8 mouse cellular contexts compared by ENCODE assay signal in the genomic region with DNA sequence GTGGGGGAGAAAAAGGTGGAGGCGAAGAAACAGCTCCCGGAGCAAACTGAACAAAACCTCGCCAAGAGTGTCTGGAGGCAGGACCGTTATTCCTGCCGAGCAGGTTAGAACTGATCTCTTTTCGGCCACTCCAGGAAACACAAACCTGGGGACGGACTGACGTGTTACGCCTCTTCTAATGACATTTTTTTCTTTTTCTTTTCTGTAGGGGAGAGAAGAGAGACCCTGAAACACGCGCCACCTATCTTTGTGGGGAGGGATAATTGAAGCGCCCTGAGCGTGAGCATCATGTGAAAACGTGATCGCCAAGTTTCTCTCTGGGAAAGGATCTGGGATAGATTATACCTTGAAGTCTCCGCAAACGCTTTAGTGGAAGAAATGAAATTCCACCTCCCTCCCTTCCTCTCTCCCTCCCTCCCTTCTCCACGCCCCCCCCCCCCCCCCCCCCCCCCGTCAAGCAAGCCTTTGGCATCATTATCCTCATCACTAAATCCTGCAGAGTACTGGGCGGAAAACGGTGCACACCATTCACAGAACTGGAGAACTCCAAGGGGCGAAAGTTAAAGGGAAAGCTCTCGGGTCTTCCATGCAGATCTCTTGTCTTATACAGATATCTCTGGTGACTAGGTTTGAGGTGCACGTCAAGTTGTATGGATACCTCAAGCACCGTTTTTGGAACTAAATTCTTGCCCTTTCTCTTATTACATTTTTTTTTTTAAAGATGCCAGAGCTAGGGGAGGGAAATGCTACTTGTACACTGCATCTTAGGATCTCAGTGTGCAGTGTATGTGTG. TPM values are rescaled to one million over a fixed set of nuclear protein-coding genes. Genes with fewer than 3 reads are reported as not detected.
DNase-seq lines count a peak whose midpoint lies in the region.

No protein-coding gene starts in this region.

- intact Hi-C loops in heart, postnatal 10 days (cut with DNase I): loop anchor here (10.0 kb wide), 2 partner anchors 172 to 552 kb away; no protein-coding TSS in a partner anchor

- H3K4me1 ChIP-seq in erythroblast, embryonic 14.5 days (ENCODE audit: control insufficient read depth): peaks cover 56% of the 10 kb centered on the region

- H3K36me3 ChIP-seq in erythroblast, embryonic 14.5 days (ENCODE audit: control insufficient read depth): no peaks in the 10 kb centered on the region

- peak overlapping the region; percentile 76 for H3K4me3 ChIP-seq in erythroblast, embryonic 14.5 days (replicated peaks)

- H3K27me3 ChIP-seq in erythroblast, embryonic 14.5 days (ENCODE audit: control insufficient read depth): peaks cover 37% of the 10 kb centered on the region

- peak; percentile 32 for DNase-seq in urinary bladder, postnatal 14 days (ENCODE audit: low spot score)
- DNase-seq in urinary bladder, postnatal 25 days (ENCODE audit: low spot score): no peak
- DNase-seq in heart, postnatal 10 days: peak; percentile 74 to 76
- peak; percentile 55 to 60 for DNase-seq in kidney, postnatal 36 days
- DNase-seq in lung, postnatal 36 days: peak; percentile 67
- DNase-seq in skeletal muscle tissue, adult 2 months (ENCODE audit: low read depth, low spot score): peak; percentile 79
- DNase-seq in cerebellum, adult 8-10 months: no peak

- H3K9me3 ChIP-seq in erythroblast, embryonic 14.5 days (ENCODE audit: control insufficient read depth, low read length): no peaks in the 10 kb centered on the region

RNA-seq across cellular contexts. Expression of a gene that starts 4.1 kb away (rescaled TPM):
- 0.54 and 0.76 TPM in 2 replicates for polyA plus RNA-seq in erythroblast, embryonic 14.5 days (2012)
- total RNA-seq in heart, postnatal 10 days (2021): 10 to 100 TPM; 62.7 to 77.7 TPM

Comparison
In these comparisons a context has a peak if more than half of its experiments do, and no peak if none do; other contexts are left out.
1. DNase-seq: peak in urinary bladder, postnatal 14 days (single experiment), heart, postnatal 10 days (2 of 2), kidney, postnatal 36 days (2 of 2), lung, postnatal 36 days (single experiment) and skeletal muscle tissue, adult 2 months (single experiment); none in urinary bladder, postnatal 25 days (single experiment) and cerebellum, adult 8-10 months (single experiment).